Mouse (Mus musculus): Measurements from ENCODE around the gene Cyp2c23.

Gene Cyp2c23

GRCm38 (mm10) chr19:43968436-43969026 lies 60.5 kb downstream of the Cyp2c23 start:
- no peak for DNase-seq (ENCODE audit: low spot score)

DNA sequence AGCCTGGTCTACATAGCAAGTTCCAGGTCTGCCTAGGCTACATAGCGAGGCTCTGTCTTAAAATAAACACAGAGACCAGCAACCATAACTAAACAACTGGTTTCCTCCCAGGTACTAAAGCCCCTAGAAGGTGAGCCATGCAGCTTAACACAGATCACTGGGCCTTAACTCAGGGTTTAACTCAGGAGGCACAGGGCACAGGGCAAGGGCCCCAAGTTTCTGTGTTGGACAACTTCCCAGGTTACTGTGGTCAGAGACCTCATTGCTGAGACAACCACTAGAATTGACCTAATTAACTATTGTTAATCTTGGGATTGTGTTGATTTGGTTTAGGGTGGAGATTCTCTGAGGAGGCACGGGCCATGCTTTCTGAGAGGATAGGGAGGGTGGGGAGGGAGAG lies 62.5 kb downstream of the Cyp2c23 start:
- DNase-seq (ENCODE audit: low spot score): no peak

DNA sequence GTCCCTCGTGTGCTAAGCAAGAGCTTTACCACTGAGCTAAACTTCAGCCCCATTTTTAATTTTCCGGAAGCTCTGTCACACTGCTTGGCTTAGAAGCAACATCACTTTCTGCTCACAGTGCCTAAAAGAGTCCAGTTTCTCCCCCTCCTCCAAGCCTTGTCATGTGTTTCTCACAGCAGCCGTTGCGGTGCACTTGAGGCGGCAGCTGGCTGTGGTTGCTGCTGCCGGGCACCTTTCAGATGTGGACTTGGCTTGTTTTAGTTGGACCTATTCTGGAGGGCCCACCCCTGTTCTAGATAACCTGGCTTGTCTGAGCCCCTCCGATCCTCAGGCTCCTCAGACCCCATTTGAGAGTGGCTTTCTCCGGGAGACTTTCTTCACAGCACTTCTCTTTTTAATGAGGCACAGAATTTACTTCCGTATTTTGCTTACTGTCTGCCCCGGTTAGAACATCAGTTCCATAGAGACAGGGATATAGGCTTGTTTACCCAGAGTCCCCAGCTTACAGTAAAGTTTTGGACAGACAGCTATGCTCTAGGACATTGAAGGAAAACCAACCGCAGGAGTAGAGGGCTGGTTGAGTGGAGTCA lies 63.4 kb downstream of the Cyp2c23 start:
- no peak for DNase-seq (ENCODE audit: low spot score)

DNA sequence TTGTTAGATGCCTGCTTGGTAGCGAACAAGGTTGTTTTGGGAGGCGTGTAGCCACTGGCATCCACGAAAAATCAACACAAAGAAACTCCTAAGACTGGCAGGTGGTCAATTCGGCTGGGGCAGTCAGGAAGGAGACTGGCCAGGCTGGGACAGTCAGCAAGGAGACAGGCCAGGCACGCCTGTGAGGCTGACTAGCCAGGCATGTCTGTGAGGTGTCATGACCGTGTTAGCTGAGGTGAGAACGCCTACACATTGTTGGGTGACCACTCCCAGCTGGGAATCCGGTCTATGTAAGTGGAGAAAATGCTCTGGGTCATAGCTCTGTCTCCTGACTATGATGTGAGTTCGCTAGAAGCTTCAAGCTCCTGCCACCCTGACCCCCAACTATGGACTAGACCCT lies 66.2 kb downstream of the Cyp2c23 start:
- no peak for DNase-seq (ENCODE audit: low spot score)

- DNase-seq (ENCODE audit: low spot score): no peak
These were observed 67.8 kb downstream of the Cyp2c23 start for GRCm38 (mm10) chr19:43961185-43961584.

GRCm38 (mm10) chr19:43960014-43960413 lies 69.0 kb downstream of the Cyp2c23 start:
- no peak for DNase-seq (ENCODE audit: low spot score)

GRCm38 (mm10) chr19:43959162-43959561 lies 69.8 kb downstream of the Cyp2c23 start:
- peak; percentile 81 for DNase-seq (ENCODE audit: low spot score)

- peak; percentile 75 for DNase-seq (ENCODE audit: low spot score)
These were observed 71.1 kb downstream of the Cyp2c23 start for GRCm38 (mm10) chr19:43957881-43958280.

- DNase-seq (ENCODE audit: low spot score): no peak
These were observed 71.6 kb downstream of the Cyp2c23 start for GRCm38 (mm10) chr19:43957402-43957801.

DNA sequence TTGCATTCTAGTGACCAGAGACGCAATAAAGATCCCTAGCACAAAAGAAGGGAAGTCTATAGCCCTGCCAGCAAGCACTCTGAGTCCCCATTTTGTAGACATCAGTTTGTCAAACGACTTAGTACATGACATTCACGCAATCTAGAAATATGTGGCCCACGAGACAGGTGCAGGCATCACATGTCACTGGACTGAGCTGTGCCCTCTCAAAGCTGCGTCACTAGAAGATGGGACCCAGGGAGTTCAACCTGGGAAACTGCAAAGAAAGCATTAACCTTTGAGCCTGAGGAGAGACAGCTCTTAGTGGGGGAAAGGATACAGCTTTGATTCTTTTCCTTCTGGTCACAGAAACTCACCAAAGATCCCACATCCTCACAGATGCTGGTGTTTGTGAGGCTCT lies 73.7 kb downstream of the Cyp2c23 start:
- DNase-seq (ENCODE audit: low spot score): no peak

Data from layer of hippocampus, adult 11-12 months (tissue).